Mouse (Mus musculus): Measurements from ENCODE around the gene Nemf. TPM values are rescaled to one million over a fixed set of nuclear protein-coding genes. Genes with fewer than 3 reads are reported as not detected.
"Not testable (repeated sequence)": the region's sequence is repeated elsewhere in the genome, so short reads cannot be mapped to it uniquely, and the experiment has no call there.

Nemf gene
- total RNA-seq (2021) = 10 to 100 TPM; 50.0 to 50.2 TPM
- long read RNA-seq, experiment 1, full-length matches to known transcripts = 22 of 35 reads
- long read RNA-seq, experiment 1, partial matches to known transcripts = 3 of 35 reads
- long read RNA-seq, experiment 1, other reads (novel, unspliced or antisense) = 10 of 35 reads
- long read RNA-seq, experiment 2, full-length matches to known transcripts = 28 of 54 reads
- long read RNA-seq, experiment 2, partial matches to known transcripts = 7 of 54 reads
- long read RNA-seq, experiment 2, other reads (novel, unspliced or antisense) = 19 of 54 reads

GRCm38 (mm10) chr12:69356546-69357299 is at the start of gene Nemf:
Nemf (minus strand) TSS chr12:69357165.
- peak within 1 kb of the TSS; percentile 87 for H3K27ac ChIP-seq
- peak; percentile 84 to 88 for DNase-seq (ENCODE audit: low spot score in 2 of 2)
- peak within 1 kb of the TSS; percentile 56 for H3K4me3 ChIP-seq
- no peak for TF ChIP-seq CTCF (conservative IDR thresholded peaks at IDR 0.05)

- TF ChIP-seq CTCF (conservative IDR thresholded peaks at IDR 0.05) = no peak
- DNase-seq (ENCODE audit: low spot score in 2 of 2) = no peak
- H3K27ac ChIP-seq = no peak overlapping the region
- no peak overlapping the region for H3K4me3 ChIP-seq
Observed at GRCm38 (mm10) chr12:69402594-69403167, 45.7 kb upstream of the Nemf start.

- TF ChIP-seq CTCF (conservative IDR thresholded peaks at IDR 0.05) = no peak
- no peak overlapping the region for H3K27ac ChIP-seq
- H3K4me3 ChIP-seq = no peak overlapping the region
- DNase-seq (ENCODE audit: low spot score in 2 of 2) = no peak
Observed at GRCm38 (mm10) chr12:69402100-69402499, 45.1 kb upstream of the Nemf start.

- Histone ChIP-seq H3K4me3 (no peak overlapping the region), H3K27ac (no peak overlapping the region)
- no peak for TF ChIP-seq CTCF (conservative IDR thresholded peaks at IDR 0.05)
- DNase-seq (ENCODE audit: low spot score in 2 of 2) = no peak
Observed at GRCm38 (mm10) chr12:69400871-69401286, 43.9 kb upstream of the Nemf start.

GRCm38 (mm10) chr12:69400367-69400766 is 43.4 kb upstream of the Nemf start:
- Histone ChIP-seq H3K4me3 (no peak overlapping the region), H3K27ac (no peak overlapping the region)
- no peak for TF ChIP-seq CTCF (conservative IDR thresholded peaks at IDR 0.05)
- DNase-seq (ENCODE audit: low spot score in 2 of 2) = no peak

- no peak for TF ChIP-seq CTCF (conservative IDR thresholded peaks at IDR 0.05)
- Histone ChIP-seq H3K4me3 (no peak overlapping the region), H3K27ac (no peak overlapping the region)
- no peak for DNase-seq (ENCODE audit: low spot score in 2 of 2)
Observed at GRCm38 (mm10) chr12:69394456-69394855, 37.5 kb upstream of the Nemf start.

- Histone ChIP-seq H3K4me3 (no peak overlapping the region), H3K27ac (no peak overlapping the region)
- TF ChIP-seq CTCF (conservative IDR thresholded peaks at IDR 0.05) = no peak
- DNase-seq (ENCODE audit: low spot score in 2 of 2) = no peak
Observed at GRCm38 (mm10) chr12:69393076-69393475, 36.1 kb upstream of the Nemf start.

GRCm38 (mm10) chr12:69390000-69390698 is 33.2 kb upstream of the Nemf start:
- H3K4me3 ChIP-seq = no peak overlapping the region
- no peak for TF ChIP-seq CTCF (conservative IDR thresholded peaks at IDR 0.05)
- DNase-seq (ENCODE audit: low spot score in 2 of 2) = no peak
- no peak overlapping the region for H3K27ac ChIP-seq

- DNase-seq (ENCODE audit: low spot score in 2 of 2) = peak; percentile 15 to 39
- no peak for TF ChIP-seq CTCF (conservative IDR thresholded peaks at IDR 0.05)
- Histone ChIP-seq H3K27ac (no peak overlapping the region), H3K4me3 (no peak overlapping the region)
Observed at GRCm38 (mm10) chr12:69389273-69389938, 32.4 kb upstream of the Nemf start.

GRCm38 (mm10) chr12:69388321-69388869 is 31.4 kb upstream of the Nemf start:
- no peak for TF ChIP-seq CTCF (conservative IDR thresholded peaks at IDR 0.05)
- no peak for DNase-seq (ENCODE audit: low spot score in 2 of 2)
- no peak overlapping the region for H3K4me3 ChIP-seq
- no peak overlapping the region for H3K27ac ChIP-seq

GRCm38 (mm10) chr12:69386281-69386732 is 29.3 kb upstream of the Nemf start:
- not testable (repeated sequence) for DNase-seq (ENCODE audit: low spot score in 2 of 2); H3K27ac ChIP-seq

More at GRCm38 (mm10) chr12:69386281-69386732, 29.3 kb upstream of the Nemf start:
- H3K4me3 ChIP-seq = not testable (repeated sequence)
